Mouse (Mus musculus): ENCODE data around the gene Plp1. TPM values are rescaled to one million over a fixed set of nuclear protein-coding genes. Genes with fewer than 3 reads are reported as not detected.

The Plp1 gene
- polyA plus RNA-seq (2016; fragmentation: Nextera tagmentation; extraction: Ambion mirVana) = 0.91 and 1.0 TPM in 2 replicates

DNA sequence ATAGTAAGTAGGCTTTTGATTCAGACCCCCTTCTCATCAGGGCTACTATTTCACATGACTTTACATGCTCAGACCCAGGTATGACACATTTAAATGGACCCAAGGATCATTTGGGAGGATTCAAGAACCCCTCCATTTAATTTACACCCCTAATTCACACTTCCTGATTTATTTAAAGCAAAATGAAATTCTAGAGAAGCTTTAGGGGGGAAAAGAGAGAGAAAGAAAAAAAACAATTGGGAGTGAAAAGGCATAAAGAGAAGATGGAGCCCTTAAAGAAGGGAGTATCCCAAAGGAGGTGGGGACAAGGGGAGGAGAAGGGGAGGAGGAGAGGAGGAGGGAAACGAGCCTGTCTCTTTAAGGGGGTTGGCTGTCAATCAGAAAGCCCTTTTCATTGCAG is at the start of gene Plp1:
Gene Plp1, plus strand, starts transcription at position 301 of the 400 bp plus-strand sequence.
- no peaks in the 10 kb centered on the region for H3K9me3 ChIP-seq (replicated peaks)
- 38% methylated on average over 1 of the region's 1 CpGs for WGBS (ENCODE audit: insufficient replicate concordance)

DNA sequence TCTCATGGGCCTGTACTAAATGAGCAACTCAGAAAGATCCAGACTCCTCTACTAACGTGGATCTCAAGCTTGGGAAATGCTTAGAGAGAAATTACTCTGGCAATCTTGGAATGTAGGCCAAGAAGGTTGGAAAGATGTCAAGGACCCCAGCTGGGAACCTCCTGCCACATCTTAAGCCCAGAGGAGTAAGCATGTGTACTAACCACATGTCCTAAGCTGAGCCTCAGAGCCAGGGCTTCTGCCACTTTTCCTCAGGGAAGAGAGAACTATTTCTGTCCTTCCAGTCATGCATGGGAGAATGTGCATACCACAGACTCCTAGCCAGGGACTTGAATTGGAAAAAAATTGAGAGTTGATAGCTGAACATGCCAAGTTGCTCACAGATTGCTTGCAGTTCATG is 49.4 kb upstream of the Plp1 start:
- H3K27ac ChIP-seq = no peak overlapping the region
- no peak overlapping the region for H3K9ac ChIP-seq
- H3K36me3 ChIP-seq = no peaks in the 10 kb centered on the region
- H3K9me3 ChIP-seq (replicated peaks) = no peaks in the 10 kb centered on the region
- no peaks in the 10 kb centered on the region for H3K27me3 ChIP-seq (replicated peaks)
- H3K4me3 ChIP-seq = no peak overlapping the region
- 57% methylated on average over 1 of the region's 1 CpGs for WGBS (ENCODE audit: insufficient replicate concordance)
- no peaks in the 10 kb centered on the region for H3K4me1 ChIP-seq
- ATAC-seq = no peak
- no peak overlapping the region for H3K4me2 ChIP-seq

More for the DNA sequence above, at the start of gene Plp1:
- Histone ChIP-seq H3K4me3 (no peak within 1 kb of the TSS), H3K4me2 (no peak within 1 kb of the TSS), H3K9ac (no peak within 1 kb of the TSS), H3K27me3 (replicated peaks) (no peaks in the 10 kb centered on the region; the same call in 1 of the 2 replicates), H3K4me1 (no peaks in the 10 kb centered on the region), H3K36me3 (no peaks in the 10 kb centered on the region), H3K27ac (no peak within 1 kb of the TSS)
- ATAC-seq = no peak

- Histone ChIP-seq H3K4me1 (no peaks in the 10 kb centered on the region), H3K9me3 (replicated peaks) (no peaks in the 10 kb centered on the region), H3K9ac (no peak overlapping the region), H3K27me3 (replicated peaks) (no peaks in the 10 kb centered on the region), H3K27ac (no peak overlapping the region), H3K4me3 (no peak overlapping the region), H3K4me2 (no peak overlapping the region), H3K36me3 (no peaks in the 10 kb centered on the region)
- no peak for ATAC-seq
- 62% methylated on average over 3 of the region's 3 CpGs for WGBS (ENCODE audit: insufficient replicate concordance)
These were observed 44.4 kb upstream of the Plp1 start for GRCm38 (mm10) chrX:136778046-136778445.

GRCm38 (mm10) chrX:136779262-136779661 is 43.2 kb upstream of the Plp1 start:
- Histone ChIP-seq H3K27me3 (replicated peaks) (no peaks in the 10 kb centered on the region), H3K4me2 (no peak overlapping the region), H3K36me3 (no peaks in the 10 kb centered on the region), H3K4me3 (no peak overlapping the region), H3K4me1 (no peaks in the 10 kb centered on the region), H3K9me3 (replicated peaks) (no peaks in the 10 kb centered on the region), H3K9ac (no peak overlapping the region), H3K27ac (no peak overlapping the region)
- WGBS (ENCODE audit: insufficient replicate concordance) = 47% methylated on average over 2 of the region's 2 CpGs
- ATAC-seq = no peak

- Histone ChIP-seq H3K27me3 (replicated peaks) (no peaks in the 10 kb centered on the region), H3K4me1 (no peaks in the 10 kb centered on the region), H3K9ac (no peak within 1 kb of the TSS), H3K9me3 (replicated peaks) (no peaks in the 10 kb centered on the region), H3K36me3 (no peaks in the 10 kb centered on the region), H3K4me2 (no peak within 1 kb of the TSS), H3K4me3 (no peak within 1 kb of the TSS), H3K27ac (no peak within 1 kb of the TSS)
- 64% methylated on average over 3 of the region's 3 CpGs for WGBS (ENCODE audit: insufficient replicate concordance)
- ATAC-seq = no peak
These were observed 42.4 kb upstream of the Plp1 start, which contains the start of gene Glra4 for GRCm38 (mm10) chrX:136780041-136780440. Gene Glra4, minus strand, starts transcription at chrX:136780141.

DNA sequence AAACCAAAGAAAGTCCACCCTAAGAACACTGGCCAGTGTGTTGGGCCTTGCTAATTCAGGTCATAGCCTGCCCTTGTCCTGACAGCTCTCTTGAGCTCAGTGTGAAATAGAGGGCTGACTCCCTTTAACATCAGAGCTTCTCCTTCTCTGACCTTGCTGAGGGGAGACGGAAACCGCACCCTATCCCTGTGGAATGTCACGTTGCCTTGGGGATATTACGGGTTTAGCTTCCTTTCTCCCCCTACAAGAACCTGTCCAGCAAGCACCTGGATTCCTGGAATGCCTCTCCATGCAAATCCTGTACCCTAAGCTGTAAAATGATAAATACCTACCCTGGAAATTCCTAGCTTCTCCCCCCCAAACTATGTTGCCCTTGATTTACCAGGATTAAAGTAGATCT is 33.0 kb upstream of the Plp1 start:
- no peak for ATAC-seq
- Histone ChIP-seq H3K36me3 (0 out of 2 replicates have a peak, but pooled peaks cover 2% of the 10 kb centered on the region), H3K27me3 (replicated peaks) (no peaks in the 10 kb centered on the region; the same call in 1 of the 2 replicates), H3K27ac (no peak overlapping the region), H3K4me2 (no peak overlapping the region), H3K9me3 (replicated peaks) (no peaks in the 10 kb centered on the region), H3K9ac (no peak overlapping the region), H3K4me1 (no peaks in the 10 kb centered on the region), H3K4me3 (no peak overlapping the region)
- 74% methylated on average over 4 of the region's 4 CpGs for WGBS (ENCODE audit: insufficient replicate concordance)

DNA sequence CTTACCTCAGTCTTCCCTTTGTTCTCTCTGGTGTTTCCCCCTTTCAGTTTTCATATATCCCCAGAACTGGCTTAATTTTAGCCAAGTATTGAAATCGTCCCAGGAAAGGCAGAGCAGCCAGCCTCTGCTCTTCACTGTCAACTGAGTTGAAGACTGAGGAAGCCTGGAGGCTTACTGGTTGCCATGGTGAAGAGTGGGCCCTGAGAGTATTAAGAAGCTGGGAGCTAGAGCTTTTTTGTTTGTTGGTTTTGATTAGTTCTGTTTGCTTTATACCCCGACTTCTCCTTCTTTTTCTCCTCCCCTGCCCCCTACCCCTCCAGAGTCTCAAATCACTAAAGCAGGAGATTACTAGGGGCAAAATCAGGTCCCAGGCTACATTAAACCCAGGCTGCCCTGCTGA is 25.2 kb upstream of the Plp1 start:
- no peak for ATAC-seq
- no peaks in the 10 kb centered on the region for H3K36me3 ChIP-seq
- H3K4me3 ChIP-seq = no peak overlapping the region
- H3K9ac ChIP-seq = no peak overlapping the region
- no peaks in the 10 kb centered on the region for H3K9me3 ChIP-seq (replicated peaks)
- H3K27ac ChIP-seq = no peak overlapping the region
- no peaks in the 10 kb centered on the region for H3K27me3 ChIP-seq (replicated peaks)
- H3K4me2 ChIP-seq = no peak overlapping the region
- H3K4me1 ChIP-seq = no peaks in the 10 kb centered on the region
- 63% methylated on average over 2 of the region's 2 CpGs for WGBS (ENCODE audit: insufficient replicate concordance)

DNA sequence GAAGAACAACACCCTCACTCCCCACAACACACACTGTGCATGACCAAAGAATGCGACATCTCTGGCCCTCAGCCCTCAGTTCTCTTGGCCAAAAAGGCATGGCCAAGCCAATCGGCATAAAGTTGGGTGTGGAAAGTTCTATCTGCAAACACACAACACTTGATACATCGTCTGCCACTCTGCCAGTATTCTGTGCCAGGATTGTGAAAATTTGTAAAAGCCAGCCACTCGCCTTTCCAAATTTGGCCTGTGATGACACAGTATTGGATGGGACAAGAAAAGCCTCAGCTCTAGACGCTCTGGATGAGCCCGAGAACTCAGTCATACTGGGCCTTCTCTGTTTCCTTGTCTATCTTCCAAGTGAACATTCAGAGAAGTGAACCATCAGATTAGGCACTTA is 2.7 kb upstream of the Plp1 start:
- H3K4me2 ChIP-seq = no peak overlapping the region
- no peak overlapping the region for H3K9ac ChIP-seq
- H3K27me3 ChIP-seq (replicated peaks) = no peaks in the 10 kb centered on the region
- ATAC-seq = no peak
- H3K36me3 ChIP-seq = no peaks in the 10 kb centered on the region
- no peaks in the 10 kb centered on the region for H3K9me3 ChIP-seq (replicated peaks)
- H3K4me3 ChIP-seq = no peak overlapping the region
- WGBS (ENCODE audit: insufficient replicate concordance) = 74% methylated on average over 6 of the region's 6 CpGs
- H3K4me1 ChIP-seq = no peaks in the 10 kb centered on the region
- H3K27ac ChIP-seq = no peak overlapping the region

DNA sequence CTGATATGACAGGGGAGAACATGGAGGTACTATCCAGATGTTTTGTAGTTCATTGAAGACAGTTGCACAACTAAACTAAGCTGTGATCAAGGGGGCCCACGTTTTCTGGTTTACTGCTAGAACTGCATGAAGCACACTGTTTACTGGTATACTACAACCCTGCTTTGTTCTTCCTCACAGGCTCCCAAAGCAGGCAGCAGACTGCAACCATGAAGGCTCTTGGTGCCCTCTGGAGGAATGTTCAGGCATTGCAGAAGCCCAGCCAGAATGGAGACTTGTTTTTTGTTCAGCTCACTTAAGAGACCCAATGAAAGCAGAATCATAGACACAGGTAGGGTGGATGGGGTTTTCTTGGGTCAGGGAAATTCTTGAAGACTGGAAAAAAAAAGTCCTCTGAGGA is 2.2 kb upstream of the Plp1 start:
- WGBS (ENCODE audit: insufficient replicate concordance) = 27% methylated on average over 1 of the region's 1 CpGs
- Histone ChIP-seq H3K27me3 (replicated peaks) (no peaks in the 10 kb centered on the region; the same call in 1 of the 2 replicates), H3K4me1 (no peaks in the 10 kb centered on the region), H3K9ac (no peak overlapping the region), H3K9me3 (replicated peaks) (no peaks in the 10 kb centered on the region), H3K27ac (no peak overlapping the region), H3K36me3 (no peaks in the 10 kb centered on the region), H3K4me3 (no peak overlapping the region), H3K4me2 (no peak overlapping the region)
- ATAC-seq = no peak

- WGBS (ENCODE audit: insufficient replicate concordance) = 62% methylated on average over 4 of the region's 4 CpGs
- H3K27ac ChIP-seq = no peak overlapping the region
- ATAC-seq = no peak
- no peak overlapping the region for H3K4me2 ChIP-seq
- no peak overlapping the region for H3K4me3 ChIP-seq
- no peaks in the 10 kb centered on the region for H3K36me3 ChIP-seq
- no peaks in the 10 kb centered on the region; the same call in 1 of the 2 replicates for H3K27me3 ChIP-seq (replicated peaks)
- no peaks in the 10 kb centered on the region for H3K4me1 ChIP-seq
- H3K9me3 ChIP-seq (replicated peaks) = no peaks in the 10 kb centered on the region
- H3K9ac ChIP-seq = no peak overlapping the region
These were observed 2.5 kb downstream of the Plp1 start for GRCm38 (mm10) chrX:136825016-136825415.

GRCm38 (mm10) chrX:136828610-136829009 is 6.1 kb downstream of the Plp1 start:
- no peaks in the 10 kb centered on the region; the same call in 1 of the 2 replicates for H3K27me3 ChIP-seq (replicated peaks)
- H3K9me3 ChIP-seq (replicated peaks) = no peaks in the 10 kb centered on the region
- no peak overlapping the region for H3K9ac ChIP-seq
- H3K4me3 ChIP-seq = no peak overlapping the region
- no peak overlapping the region for H3K4me2 ChIP-seq
- H3K27ac ChIP-seq = no peak overlapping the region
- no peak for ATAC-seq
- H3K4me1 ChIP-seq = no peaks in the 10 kb centered on the region
- no peaks in the 10 kb centered on the region for H3K36me3 ChIP-seq

GRCm38 (mm10) chrX:136850300-136850699 is 27.8 kb downstream of the Plp1 start:
- Histone ChIP-seq H3K27me3 (replicated peaks) (no peaks in the 10 kb centered on the region), H3K27ac (no peak overlapping the region), H3K4me3 (no peak overlapping the region), H3K4me1 (no peaks in the 10 kb centered on the region), H3K9ac (no peak overlapping the region), H3K36me3 (no peaks in the 10 kb centered on the region), H3K4me2 (no peak overlapping the region), H3K9me3 (replicated peaks) (no peaks in the 10 kb centered on the region)
- ATAC-seq = no peak
- WGBS (ENCODE audit: insufficient replicate concordance) = 25% methylated on average over 3 of the region's 3 CpGs
